Mouse (Mus musculus) c-Kit-negative CD71-positive TER-119-positive erythroid progenitor cells, embryonic 14.5 days (primary cell): ENCODE measurements around the gene Mpped1.

Experiments used
- DNase-seq: peaks from one replicate; pipeline ENCODE4 v3.0.0-alpha.2; 2013; ENCODE audit warnings: low read depth, low spot score

The Mpped1 gene

GRCm38 (mm10) chr15:83789046-83789445 lies 9.8 kb downstream of the Mpped1 start:
- no peak for DNase-seq

- DNase-seq: no peak
Measured at GRCm38 (mm10) chr15:83796924-83797323, 17.7 kb downstream of the Mpped1 start.

- DNase-seq: no peak
Measured at GRCm38 (mm10) chr15:83798964-83799363, 19.7 kb downstream of the Mpped1 start.

- DNase-seq: no peak
Measured at GRCm38 (mm10) chr15:83801011-83801410, 21.7 kb downstream of the Mpped1 start.

GRCm38 (mm10) chr15:83814106-83814505 lies 34.8 kb downstream of the Mpped1 start:
- DNase-seq: no peak

GRCm38 (mm10) chr15:83828011-83828410 lies 48.7 kb downstream of the Mpped1 start:
- DNase-seq: no peak

GRCm38 (mm10) chr15:83829226-83829625 lies 50.0 kb downstream of the Mpped1 start:
- DNase-seq: no peak

- no peak for DNase-seq
Measured at GRCm38 (mm10) chr15:83832265-83832664, 53.0 kb downstream of the Mpped1 start.

- no peak for DNase-seq
Measured at GRCm38 (mm10) chr15:83840950-83841719, 61.9 kb downstream of the Mpped1 start.

GRCm38 (mm10) chr15:83842419-83842818 lies 63.2 kb downstream of the Mpped1 start:
- DNase-seq: no peak

- DNase-seq: no peak
Measured at GRCm38 (mm10) chr15:83842915-83843789, 63.9 kb downstream of the Mpped1 start.

- no peak for DNase-seq
Measured at GRCm38 (mm10) chr15:83845734-83846133, 66.5 kb downstream of the Mpped1 start.

- DNase-seq: no peak
Measured at GRCm38 (mm10) chr15:83846592-83846991, 67.3 kb downstream of the Mpped1 start.

GRCm38 (mm10) chr15:83847512-83847911 lies 68.2 kb downstream of the Mpped1 start:
- no peak for DNase-seq

- DNase-seq: no peak
Measured at GRCm38 (mm10) chr15:83848193-83848592, 68.9 kb downstream of the Mpped1 start.

- no peak for DNase-seq
Measured at GRCm38 (mm10) chr15:83853400-83853811, 74.1 kb downstream of the Mpped1 start.

GRCm38 (mm10) chr15:83857129-83857528 lies 77.9 kb downstream of the Mpped1 start:
- DNase-seq: no peak

GRCm38 (mm10) chr15:83865626-83866025 lies 86.4 kb downstream of the Mpped1 start:
- no peak for DNase-seq

- no peak for DNase-seq
Measured at GRCm38 (mm10) chr15:83870936-83871335, 91.7 kb downstream of the Mpped1 start.

- no peak for DNase-seq
Measured at GRCm38 (mm10) chr15:83877155-83877866, 98.0 kb downstream of the Mpped1 start.

- DNase-seq: no peak
Measured at GRCm38 (mm10) chr15:83877898-83878297, 98.6 kb downstream of the Mpped1 start.

GRCm38 (mm10) chr15:83879845-83880244 lies 100.6 kb downstream of the Mpped1 start:
- DNase-seq: no peak
